Mouse (Mus musculus) liver, adult 2 months (tissue): ENCODE measurements around the gene Hexim2. TPM values are rescaled to one million over a fixed set of nuclear protein-coding genes. Genes with fewer than 3 reads are reported as not detected.

Source experiments
- DNase-seq: peaks from one replicate; pipeline ENCODE4 v3.0.0-alpha.2; 2011; ENCODE audit warnings: low read depth, low spot score; ENCODE audit errors: extremely low read depth
- H3K27ac ChIP-seq: fragments of 200-500 bp; replicated peaks from 2 replicates; pipeline ENCODE4 v1.5.1; 2012; ENCODE audit warnings: low read depth, mild to moderate bottlenecking, control low read depth, inconsistent platforms, low read length; ENCODE audit not compliant: insufficient read depth
- H3K27me3 ChIP-seq: fragments of 200-500 bp; 2 replicates; pipeline ENCODE4 v1.6.1; 2012; ENCODE audit warnings: mild to moderate bottlenecking, moderate library complexity, low read length, inconsistent platforms; ENCODE audit not compliant: control insufficient read depth, insufficient read depth
- H3K36me3 ChIP-seq: fragments of 200-500 bp; 2 replicates; pipeline ENCODE4 v1.6.1; 2012; ENCODE audit warnings: low read length, inconsistent platforms; ENCODE audit not compliant: control insufficient read depth, insufficient read depth
- H3K4me1 ChIP-seq: fragments of 200-500 bp; 2 replicates; pipeline ENCODE4 v1.6.1; 2011; ENCODE audit warnings: low read length; ENCODE audit not compliant: control insufficient read depth, insufficient read depth
- H3K4me3 ChIP-seq: fragments of 200-500 bp; 2 replicates; pipeline ENCODE4 v1.5.1; 2011; ENCODE audit warnings: low read depth, mild to moderate bottlenecking, control low read depth, low read length, moderate library complexity; ENCODE audit not compliant: insufficient read depth
- H3K79me2 ChIP-seq: fragments of 200-500 bp; 2 replicates; pipeline ENCODE4 v1.6.1; 2012; ENCODE audit warnings: inconsistent platforms, mild to moderate bottlenecking, low read length, moderate library complexity; ENCODE audit not compliant: control insufficient read depth, insufficient read depth
- H3K9ac ChIP-seq: fragments of 200-500 bp; 2 replicates; pipeline ENCODE4 v1.6.1; 2012; ENCODE audit warnings: low read depth, mild to moderate bottlenecking, control low read depth, inconsistent platforms, low read length
- CTCF ChIP-seq: fragments of 200-500 bp; IDR thresholded peaks from 2 replicates; pipeline ENCODE4 v1.5.1; 2011; ENCODE audit warnings: low read depth, low read length, control low read depth
- POLR2A ChIP-seq: fragments of 200-500 bp; IDR thresholded peaks from 2 replicates; pipeline ENCODE4 v1.6.1; 2011; ENCODE audit warnings: low read length, control low read depth; ENCODE audit not compliant: insufficient read depth; ENCODE audit errors: extremely low read depth
- WGBS: fragments of 180-500 bp; shearing (Covaris S2); methylation state at CpG from one replicate; pipeline ENCODE4 v1.1.7; 2018; 5-methylcytosine and 5-hydroxymethylcytosine counted together
- polyA plus RNA-seq: library from polyadenylated mRNA; depleted of rRNA; stranded (reverse); fragments of >200 nt; gene quantifications from 2 replicates; pipeline ENCODE4 v1.2.3, GENCODE M21; 2012
- total RNA-seq: library from RNA; depleted of rRNA; stranded (reverse); fragments of >200 nt; gene quantifications from 2 replicates; pipeline ENCODE4 v1.2.3, GENCODE M21; 2014

Hexim2 gene
- total and polyA plus RNA-seq, 2 experiments, result 1.8 to 1.9 TPM

GRCm38 (mm10) chr11:103141101-103141943 lies 9.1 kb downstream of the Hexim2 start:
- WGBS, result 38% methylated on average over 11 of the region's 11 CpGs
- H3K9ac ChIP-seq, result 0 out of 2 replicates have a peak overlapping the region, but pooled peaks have one; percentile 10
- peak; percentile 36 for DNase-seq
- H3K36me3 ChIP-seq, result no peaks in the 10 kb centered on the region
- no peak overlapping the region for H3K4me3 ChIP-seq
- H3K4me1 ChIP-seq, result peaks cover 5% of the 10 kb centered on the region; the same call in 1 of the 2 replicates
- no peak for TF ChIP-seq POLR2A
- no peak for TF ChIP-seq CTCF
- no peaks in the 10 kb centered on the region for H3K27me3 ChIP-seq
- H3K79me2 ChIP-seq, result no peaks in the 10 kb centered on the region
- H3K27ac ChIP-seq, result peak overlapping the region; percentile 65

GRCm38 (mm10) chr11:103141944-103142255 lies 9.7 kb downstream of the Hexim2 start:
- Histone ChIP-seq H3K36me3 (no peaks in the 10 kb centered on the region), H3K79me2 (no peaks in the 10 kb centered on the region), H3K9ac (no peak overlapping the region), H3K4me3 (no peak overlapping the region), H3K27me3 (no peaks in the 10 kb centered on the region), H3K27ac (peak overlapping the region; percentile 65), H3K4me1 (peaks cover 5% of the 10 kb centered on the region; the same call in 1 of the 2 replicates)
- no peak for DNase-seq
- 50% methylated on average over 1 of the region's 1 CpGs for WGBS
- TF ChIP-seq POLR2A (no peak), CTCF (no peak)

- Histone ChIP-seq H3K9ac (0 out of 2 replicates have a peak overlapping the region, but pooled peaks have one; percentile 11), H3K4me1 (peaks cover 5% of the 10 kb centered on the region; the same call in 1 of the 2 replicates), H3K4me3 (peak overlapping the region; percentile 18; the same call in 1 of the 2 replicates), H3K36me3 (no peaks in the 10 kb centered on the region), H3K79me2 (no peaks in the 10 kb centered on the region), H3K27me3 (no peaks in the 10 kb centered on the region), H3K27ac (peak overlapping the region; percentile 52)
- WGBS, result 44% methylated on average over 8 of the region's 8 CpGs
- TF ChIP-seq CTCF (no peak), POLR2A (no peak)
- no peak for DNase-seq
Measured at GRCm38 (mm10) chr11:103142441-103143182, 10.4 kb downstream of the Hexim2 start.

GRCm38 (mm10) chr11:103144309-103145285 lies 12.4 kb downstream of the Hexim2 start:
- Histone ChIP-seq H3K27me3 (no peaks in the 10 kb centered on the region), H3K4me1 (peaks cover 5% of the 10 kb centered on the region; the same call in 1 of the 2 replicates), H3K4me3 (no peak overlapping the region), H3K9ac (no peak overlapping the region), H3K36me3 (no peaks in the 10 kb centered on the region), H3K27ac (no peak overlapping the region), H3K79me2 (no peaks in the 10 kb centered on the region)
- 71% methylated on average over 12 of the region's 12 CpGs for WGBS
- TF ChIP-seq CTCF (no peak), POLR2A (no peak)
- no peak for DNase-seq

GRCm38 (mm10) chr11:103146386-103146785 lies 14.2 kb downstream of the Hexim2 start:
- no peaks in the 10 kb centered on the region for H3K79me2 ChIP-seq
- H3K4me3 ChIP-seq, result no peak overlapping the region
- peaks cover 1% of the 10 kb centered on the region; the same call in 1 of the 2 replicates for H3K4me1 ChIP-seq
- H3K27me3 ChIP-seq, result no peaks in the 10 kb centered on the region
- TF ChIP-seq CTCF (no peak), POLR2A (no peak)
- H3K9ac ChIP-seq, result no peak overlapping the region
- H3K27ac ChIP-seq, result no peak overlapping the region
- DNase-seq, result no peak
- no peaks in the 10 kb centered on the region for H3K36me3 ChIP-seq
- 89% methylated on average over 4 of the region's 4 CpGs for WGBS
